Mouse (Mus musculus) CD4-positive naive resting alpha-beta T cell, adult 76 days (primary cell): Measurements from ENCODE around the gene Vstm2a. TPM values are rescaled to one million over a fixed set of nuclear protein-coding genes. Genes with fewer than 3 reads are reported as not detected.

Experiments
- total RNA-seq: library from RNA; stranded (reverse); gene quantifications from one replicate; pipeline ENCODE4 v1.2.4, GENCODE M21; 2023

The Vstm2a gene
- total RNA-seq = not detected

GRCm38 (mm10) chr11:16257473-16257921, at the start of gene Vstm2a:
Vstm2a (plus strand) TSS chr11:16257724.

